Mouse (Mus musculus): ENCODE results near the gene Srpk3. TPM values are rescaled to one million over a fixed set of nuclear protein-coding genes. Genes with fewer than 3 reads are reported as not detected.

The Srpk3 gene
- polyA plus RNA-seq, 1 experiment from 2014 or later, result 0.78 TPM

DNA sequence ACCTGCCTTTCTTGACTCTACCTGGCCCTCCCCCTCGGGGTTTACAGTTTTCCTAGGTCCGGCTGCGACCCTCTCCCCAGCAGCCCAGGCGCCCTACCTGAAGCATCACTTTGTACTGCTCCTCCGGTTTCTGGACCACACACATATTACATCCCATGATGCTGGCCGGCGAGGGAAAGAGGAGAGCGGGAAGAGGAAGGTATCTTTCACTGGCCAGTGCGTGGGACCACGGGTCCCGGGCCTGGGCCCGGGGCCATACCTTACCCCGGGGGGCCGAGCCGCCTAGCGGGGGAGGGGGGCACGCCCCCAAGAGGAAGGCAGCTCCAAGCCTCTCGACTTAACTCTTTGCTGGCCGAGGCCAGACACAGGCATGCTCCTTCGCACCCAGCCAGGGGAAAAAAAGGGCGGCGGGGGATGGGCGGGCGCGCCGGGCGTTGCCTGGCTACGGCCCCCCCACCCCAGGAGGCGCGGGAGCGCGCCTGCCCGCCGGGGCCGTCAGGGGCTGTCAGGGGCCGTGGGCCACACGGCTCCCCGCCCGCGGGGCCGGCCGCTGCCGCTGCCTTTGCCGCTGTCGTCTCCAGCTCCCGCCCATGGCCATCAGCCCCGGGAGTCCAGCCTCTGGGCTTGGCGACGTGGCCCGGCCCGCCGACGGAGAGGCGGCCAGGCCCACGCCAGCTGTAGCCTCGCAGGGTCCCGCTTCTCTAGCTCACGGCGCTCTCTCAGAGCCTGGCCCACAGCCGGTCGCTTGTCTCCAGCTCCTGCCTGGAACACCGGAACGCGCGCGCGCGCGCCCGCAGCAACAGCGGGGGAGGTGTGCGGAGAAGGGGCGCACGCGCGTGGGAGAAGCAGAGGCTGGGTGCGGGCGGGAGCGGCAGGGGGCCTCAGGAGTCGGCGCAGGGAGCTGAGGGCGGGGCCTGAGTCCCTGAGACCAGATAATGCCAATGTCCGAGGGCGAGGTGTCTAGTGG lies 50.3 kb downstream of the Srpk3 start, which contains the start of gene Pdzd4:
Pdzd4 (minus strand) TSS at position 785 of the 967 bp plus-strand sequence.
- peak; percentile 95 for DNase-seq (ENCODE audit: low spot score, missing footprints)
- Histone ChIP-seq H3K4me1 (ENCODE audit: control insufficient read depth, insufficient read depth, low read length) (0 out of 2 replicates have a peak, but pooled peaks cover 2% of the 10 kb centered on the region), H3K36me3 (ENCODE audit: control insufficient read depth, insufficient read depth, low read length) (no peaks in the 10 kb centered on the region), H3K27ac (ENCODE audit: low read depth, low read length) (peak within 1 kb of the TSS; percentile 54), H3K9ac (ENCODE audit: low read length) (peak within 1 kb of the TSS; percentile 77), H3K4me2 (peak within 1 kb of the TSS; percentile 64), H3K9me3 (ENCODE audit: control insufficient read depth, low read length) (no peaks in the 10 kb centered on the region), H3K4me3 (ENCODE audit: low read depth, low read length) (peak within 1 kb of the TSS; percentile 58), H3K27me3 (ENCODE audit: control insufficient read depth, insufficient read depth, low read length) (no peaks in the 10 kb centered on the region)
- ATAC-seq (ENCODE audit: low FRiP score), result peak; percentile 85
- 11% methylated on average over 48 of the region's 84 CpGs for WGBS

Other genes with a start within 250 kb of the Srpk3 start
- gene Dusp9, start 135.0 kb upstream of the Srpk3 start, polyA plus RNA-seq (2014; fragmentation: Nextera tagmentation; extraction: Ambion mirVana), result 1.7 and 2.1 TPM in 2 replicates
- 13.0 and 14.5 TPM in 2 replicates for gene Pnck, start 114.3 kb upstream of the Srpk3 start, polyA plus RNA-seq (2014; fragmentation: Nextera tagmentation; extraction: Ambion mirVana)
- 6.0 and 6.6 TPM in 2 replicates for gene Slc6a8, start 101.3 kb upstream of the Srpk3 start, polyA plus RNA-seq (2014; fragmentation: Nextera tagmentation; extraction: Ambion mirVana)
- 144 and 154 TPM in 2 replicates for gene Bcap31, start 58.2 kb upstream of the Srpk3 start, polyA plus RNA-seq (2014; fragmentation: Nextera tagmentation; extraction: Ambion mirVana)
- gene Abcd1, start 57.8 kb upstream of the Srpk3 start, polyA plus RNA-seq (2014; fragmentation: Nextera tagmentation; extraction: Ambion mirVana), result 6.7 and 7.1 TPM in 2 replicates
- not detected in 2 replicates for gene Plxnb3, start 17.3 kb upstream of the Srpk3 start, polyA plus RNA-seq (2014; fragmentation: Nextera tagmentation; extraction: Ambion mirVana)
- gene Idh3g, start 12.5 kb downstream of the Srpk3 start, polyA plus RNA-seq (2014; fragmentation: Nextera tagmentation; extraction: Ambion mirVana), result 182 and 185 TPM in 2 replicates
- gene Ssr4, start 12.6 kb downstream of the Srpk3 start, polyA plus RNA-seq (2014; fragmentation: Nextera tagmentation; extraction: Ambion mirVana), result 123 and 125 TPM in 2 replicates
- gene Pdzd4, start 50.6 kb downstream of the Srpk3 start, polyA plus RNA-seq (2014; fragmentation: Nextera tagmentation; extraction: Ambion mirVana), result 0.86 and 1.1 TPM in 2 replicates
- not detected in 2 replicates for gene Avpr2, start 117.7 kb downstream of the Srpk3 start, polyA plus RNA-seq (2014; fragmentation: Nextera tagmentation; extraction: Ambion mirVana)
- gene L1cam, start 121.7 kb downstream of the Srpk3 start, polyA plus RNA-seq (2014; fragmentation: Nextera tagmentation; extraction: Ambion mirVana), result 18.3 and 21.3 TPM in 2 replicates
- 1.7 and 2.1 TPM in 2 replicates for gene Arhgap4, start 147.5 kb downstream of the Srpk3 start, polyA plus RNA-seq (2014; fragmentation: Nextera tagmentation; extraction: Ambion mirVana)
- 117 and 121 TPM in 2 replicates for gene Naa10, start 147.5 kb downstream of the Srpk3 start, polyA plus RNA-seq (2014; fragmentation: Nextera tagmentation; extraction: Ambion mirVana)
- gene Renbp, start 156.4 kb downstream of the Srpk3 start, polyA plus RNA-seq (2014; fragmentation: Nextera tagmentation; extraction: Ambion mirVana), result 14.4 and 17.6 TPM in 2 replicates
- 74.5 and 75.1 TPM in 2 replicates for gene Hcfc1, start 192.0 kb downstream of the Srpk3 start, polyA plus RNA-seq (2014; fragmentation: Nextera tagmentation; extraction: Ambion mirVana)
- 30.5 and 31.6 TPM in 2 replicates for gene Irak1, start 249.5 kb downstream of the Srpk3 start, polyA plus RNA-seq (2014; fragmentation: Nextera tagmentation; extraction: Ambion mirVana)